Mouse (Mus musculus) liver, embryonic 14.5 days (tissue): ENCODE measurements around the gene Map4k2. TPM values are rescaled to one million over a fixed set of nuclear protein-coding genes. Genes with fewer than 3 reads are reported as not detected.

Experiments used
- ATAC-seq: fragments of 200-750 bp; cut with Nextera tagmentation; 2 replicates; pipeline ENCODE4 v1.8.0; 2017; ENCODE audit warnings: moderate number of reproducible peaks, mild to moderate bottlenecking, moderate library complexity; ENCODE audit not compliant: insufficient read depth
- DNase-seq, 3 experiments: peaks; one replicate each; pipeline ENCODE4 v3.0.0-alpha.2; 2012 to 2013; ENCODE audit warnings: low read depth in 3 of 3, low spot score in 3 of 3
- H3K27ac ChIP-seq: fragments of 300-500 bp; sonication (generic); 2 replicates; pipeline ENCODE4 v1.5.1; 2014; ENCODE audit warnings: moderate library complexity, mild to moderate bottlenecking, control low read depth, inconsistent platforms
- H3K27me3 ChIP-seq: fragments of 300-500 bp; sonication (generic); 2 replicates; pipeline ENCODE4 v1.6.1; 2014; ENCODE audit warnings: mild to moderate bottlenecking, low read length, moderate library complexity; ENCODE audit not compliant: control insufficient read depth, insufficient read depth
- H3K36me3 ChIP-seq: fragments of 300-500 bp; sonication (generic); replicated peaks from 2 replicates; pipeline ENCODE4 v1.6.1; 2014; ENCODE audit warnings: low read depth; ENCODE audit not compliant: control insufficient read depth, insufficient read depth
- H3K4me1 ChIP-seq, 2 experiments: fragments of 200-500 bp in 1 of 2; fragments of 300-500 bp in 1 of 2; sonication (generic) in 1 of 2; replicated peaks; 2 replicates each; pipeline ENCODE4 v1.6.1; 2012 to 2014; ENCODE audit warnings: antibody characterized with exemption in 1 of 2, inconsistent platforms in 1 of 2, low read length in 1 of 2; ENCODE audit not compliant: control insufficient read depth in 2 of 2, insufficient read depth in 2 of 2
- H3K4me2 ChIP-seq: fragments of 300-500 bp; sonication (generic); 2 replicates; pipeline ENCODE4 v1.6.1; 2014; ENCODE audit warnings: low read depth, mild to moderate bottlenecking, control low read depth, moderate library complexity
- H3K4me3 ChIP-seq, 2 experiments: fragments of 200-500 bp in 1 of 2; fragments of 300-500 bp in 1 of 2; sonication (generic) in 1 of 2; 2 replicates each; pipeline ENCODE4 v1.5.1; 2012 to 2014; ENCODE audit warnings: low read depth in 2 of 2, low read length in 2 of 2, mild to moderate bottlenecking in 2 of 2, control low read depth in 1 of 2, inconsistent platforms in 1 of 2, moderate library complexity in 1 of 2; ENCODE audit not compliant: insufficient read depth in 1 of 2
- H3K9ac ChIP-seq: fragments of 300-500 bp; sonication (generic); replicated peaks from 2 replicates; pipeline ENCODE4 v1.6.1; 2014; ENCODE audit warnings: mild to moderate bottlenecking, control low read depth, moderate library complexity
- H3K9me3 ChIP-seq: fragments of 300-500 bp; sonication (generic); 2 replicates; pipeline ENCODE4 v1.6.1; 2016; ENCODE audit warnings: low read length, mixed read lengths; ENCODE audit not compliant: control insufficient read depth
- CTCF ChIP-seq: IDR thresholded peaks from 2 replicates; pipeline ENCODE4 v1.5.1; 2016; ENCODE audit warnings: antibody characterized with exemption, low read depth, control low read depth
- EP300 ChIP-seq: IDR thresholded peaks from 2 replicates; pipeline ENCODE4 v1.6.1; 2016; ENCODE audit warnings: antibody characterized with exemption, low read depth
- WGBS: fragments of 180-500 bp; shearing (Covaris S2); extraction: QIAGEN DNeasy Blood & Tissue Kit; methylation state at CpG from one replicate; pipeline ENCODE4 v1.1.7; 2014; ENCODE audit not compliant: insufficient replicate concordance; 5-methylcytosine and 5-hydroxymethylcytosine counted together
- polyA plus RNA-seq, 2 experiments: library from polyadenylated mRNA; depleted of rRNA in 1 of 2; stranded (reverse) in 1 of 2; unstranded in 1 of 2; fragments of >200 nt; fragmentation: Nextera tagmentation in 1 of 2; extraction: Ambion mirVana in 1 of 2; gene quantifications; 2 replicates each; pipeline versions ENCODE4 v1.2.1 to v1.2.3; 2012 to 2014

Gene Map4k2
- polyA plus RNA-seq, 2 experiments: 3.0 to 17.6 TPM

DNA sequence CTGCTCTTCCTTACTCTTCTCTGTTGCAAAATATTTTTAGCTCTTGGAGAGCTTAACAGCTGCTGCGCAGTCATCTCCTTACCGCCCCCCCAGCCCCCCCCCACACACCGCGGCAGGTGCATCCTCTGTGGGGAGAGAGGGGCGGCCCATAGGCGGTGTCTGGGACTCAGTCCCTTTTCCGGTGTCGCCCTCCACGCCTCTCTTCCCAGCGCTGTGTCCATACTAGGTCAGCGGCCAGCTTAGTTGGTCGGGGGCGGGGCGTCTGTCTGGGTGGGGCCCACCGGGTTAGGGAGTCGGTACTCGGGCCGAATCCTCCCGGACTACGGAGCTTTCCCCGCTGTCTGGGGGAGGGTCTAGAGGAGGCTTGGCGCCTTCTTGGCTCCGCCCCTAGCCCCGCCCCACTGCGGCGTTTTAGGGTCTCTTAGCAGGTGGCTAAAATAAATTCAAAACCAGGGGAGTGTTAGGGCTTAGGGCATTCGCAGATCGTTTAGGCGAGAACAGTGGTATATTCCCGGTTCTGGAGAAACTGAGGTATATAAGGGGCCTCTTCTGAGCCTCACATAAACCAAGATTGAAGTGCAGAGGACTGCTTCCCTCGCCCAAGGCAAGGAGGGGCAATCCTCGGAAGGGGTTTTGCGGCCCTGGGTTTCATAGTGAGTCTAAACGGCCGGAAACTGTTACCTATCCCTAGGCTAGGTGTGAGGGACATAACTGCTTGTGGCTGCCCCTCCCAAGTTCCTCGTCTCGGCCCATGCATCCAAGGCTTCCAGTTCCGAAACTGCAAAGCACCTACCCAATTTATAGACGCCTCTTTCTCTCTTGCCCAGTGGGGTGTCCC lies 57.7 kb downstream of the Map4k2 start:
- H3K27me3 ChIP-seq: peaks cover 32% of the 10 kb centered on the region
- peaks cover 0 to 9% of the 10 kb centered on the region in 2 experiments; a peak in 2 of 4 replicates for H3K4me1 ChIP-seq
- H3K9ac ChIP-seq: peak overlapping the region; percentile 7; the same call in 1 of the 2 replicates
- H3K27ac ChIP-seq: no peak overlapping the region
- H3K4me3 ChIP-seq: peak overlapping the region; percentile 50 to 58
- ATAC-seq (peak; percentile 41), DNase-seq (no peak)
- H3K4me2 ChIP-seq: peak overlapping the region; percentile 79
- no peaks in the 10 kb centered on the region for H3K36me3 ChIP-seq
- H3K9me3 ChIP-seq: no peaks in the 10 kb centered on the region
- TF ChIP-seq CTCF (no peak), EP300 (no peak)
- WGBS: 2% methylated on average over 39 of the region's 39 CpGs

DNA sequence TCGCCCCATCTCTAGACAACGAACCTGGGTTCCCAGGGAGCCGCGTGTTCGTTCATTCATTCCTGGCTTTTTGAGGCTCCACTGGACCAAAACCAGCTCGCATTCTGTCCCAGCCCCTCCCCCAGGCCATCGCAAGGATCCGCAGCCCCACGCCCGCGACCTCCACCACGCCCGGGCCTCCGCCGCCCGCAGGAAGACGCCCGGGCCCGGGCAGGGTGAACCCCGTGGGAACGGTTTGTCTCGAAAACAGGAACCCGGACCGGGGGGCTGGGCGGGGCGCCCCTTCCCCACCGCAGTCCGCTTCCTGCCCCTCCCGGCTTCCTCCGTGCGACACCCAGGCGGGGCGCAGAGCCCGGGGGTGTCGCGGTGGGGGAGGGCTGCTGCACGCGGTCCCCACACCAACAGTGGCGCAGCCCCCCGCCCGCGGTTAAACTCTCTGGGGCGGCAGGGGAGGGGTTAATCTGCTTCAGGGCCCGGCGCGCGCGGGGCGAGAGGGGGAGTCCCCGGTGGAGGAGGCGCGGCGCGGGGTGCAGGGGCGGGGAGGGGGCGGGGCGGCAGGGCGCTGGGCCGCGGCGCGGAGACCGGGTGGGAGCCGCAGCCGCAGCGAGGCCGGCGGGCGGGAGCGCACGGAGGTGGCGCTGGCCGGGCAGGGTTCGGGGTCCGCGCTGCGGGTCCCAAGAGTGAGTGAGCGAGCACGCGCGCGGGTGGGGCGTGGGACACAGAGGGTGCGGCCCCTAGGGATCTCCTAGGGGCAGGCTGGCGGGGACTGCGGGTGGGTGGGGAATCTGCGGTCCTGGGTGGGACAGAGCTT lies 58.6 kb downstream of the Map4k2 start, which contains the start of gene Rasgrp2:
Gene Rasgrp2, plus strand, starts transcription at position 56 of the 811 bp plus-strand sequence.
- H3K36me3 ChIP-seq: no peaks in the 10 kb centered on the region
- no peak within 1 kb of the TSS for H3K27ac ChIP-seq
- peaks cover 0 to 9% of the 10 kb centered on the region in 2 experiments; a peak in 2 of 4 replicates for H3K4me1 ChIP-seq
- TF ChIP-seq EP300: no peak
- TF ChIP-seq CTCF: no peak
- no peaks in the 10 kb centered on the region for H3K9me3 ChIP-seq
- DNase-seq (no peak), ATAC-seq (peak; percentile 9; the same call in 1 of the 2 replicates)
- peak within 1 kb of the TSS; percentile 20 for H3K9ac ChIP-seq
- peak within 1 kb of the TSS; percentile 50 to 58 for H3K4me3 ChIP-seq
- peaks cover 32% of the 10 kb centered on the region for H3K27me3 ChIP-seq
- peak within 1 kb of the TSS; percentile 79 for H3K4me2 ChIP-seq
- WGBS: 1% methylated on average over 68 of the region's 87 CpGs

DNA sequence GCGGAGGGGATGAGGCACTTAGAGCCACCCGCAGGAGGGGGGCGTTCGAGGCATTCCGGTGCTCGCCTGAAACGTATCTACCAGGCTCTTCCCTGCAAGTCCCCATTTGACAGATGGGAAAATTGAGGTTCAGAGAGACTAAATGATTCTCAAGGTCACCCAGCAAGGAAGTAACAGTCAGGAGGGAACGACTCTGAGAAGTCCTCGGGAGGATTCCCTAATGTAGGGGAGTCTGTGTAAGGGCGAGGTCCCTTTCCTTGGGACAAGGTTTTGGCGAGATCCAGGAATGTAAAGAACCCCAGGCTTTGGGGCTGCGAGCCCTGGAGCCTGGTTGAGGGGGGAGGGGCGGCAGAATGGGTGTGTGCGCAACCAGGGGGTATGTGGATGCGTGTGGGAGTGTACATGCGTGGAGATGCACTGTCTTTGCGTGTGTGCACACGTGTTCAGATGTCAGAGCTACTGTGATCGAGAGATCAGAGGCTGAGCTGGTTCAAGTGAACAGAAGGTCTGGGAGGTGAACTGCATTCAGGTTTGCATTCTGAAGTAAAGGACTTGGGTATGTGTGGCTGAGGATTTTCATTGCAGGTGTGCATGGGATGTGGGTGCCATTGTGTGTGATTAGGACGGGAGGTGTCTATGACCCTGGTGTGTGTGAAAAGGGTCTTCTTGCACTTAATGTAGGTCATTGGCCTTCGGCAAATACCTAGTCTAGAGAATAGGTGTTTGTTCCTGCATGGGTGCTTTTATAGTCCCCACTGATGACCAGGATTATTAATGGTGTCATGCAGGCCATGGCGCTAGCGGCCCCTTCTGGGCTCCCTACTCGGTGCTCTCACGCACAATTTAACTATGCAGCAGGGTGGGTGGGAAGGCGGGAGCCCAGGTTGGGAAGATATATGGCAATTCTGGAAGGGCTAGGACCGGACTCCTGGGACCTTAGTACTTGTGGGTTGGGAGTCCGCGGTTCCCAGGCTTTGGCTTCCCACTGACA lies 59.5 kb downstream of the Map4k2 start:
- peak overlapping the region; percentile 31 to 58 for H3K4me3 ChIP-seq
- ATAC-seq (no peak), DNase-seq (no peak)
- H3K27ac ChIP-seq: no peak overlapping the region
- H3K9ac ChIP-seq: no peak overlapping the region
- peaks cover 0 to 9% of the 10 kb centered on the region in 2 experiments; a peak in 2 of 4 replicates for H3K4me1 ChIP-seq
- H3K27me3 ChIP-seq: peaks cover 32% of the 10 kb centered on the region
- WGBS: 1% methylated on average over 29 of the region's 29 CpGs
- H3K4me2 ChIP-seq: peak overlapping the region; percentile 79
- H3K9me3 ChIP-seq: no peaks in the 10 kb centered on the region
- H3K36me3 ChIP-seq: no peaks in the 10 kb centered on the region
- TF ChIP-seq EP300 (no peak), CTCF (no peak)

DNA sequence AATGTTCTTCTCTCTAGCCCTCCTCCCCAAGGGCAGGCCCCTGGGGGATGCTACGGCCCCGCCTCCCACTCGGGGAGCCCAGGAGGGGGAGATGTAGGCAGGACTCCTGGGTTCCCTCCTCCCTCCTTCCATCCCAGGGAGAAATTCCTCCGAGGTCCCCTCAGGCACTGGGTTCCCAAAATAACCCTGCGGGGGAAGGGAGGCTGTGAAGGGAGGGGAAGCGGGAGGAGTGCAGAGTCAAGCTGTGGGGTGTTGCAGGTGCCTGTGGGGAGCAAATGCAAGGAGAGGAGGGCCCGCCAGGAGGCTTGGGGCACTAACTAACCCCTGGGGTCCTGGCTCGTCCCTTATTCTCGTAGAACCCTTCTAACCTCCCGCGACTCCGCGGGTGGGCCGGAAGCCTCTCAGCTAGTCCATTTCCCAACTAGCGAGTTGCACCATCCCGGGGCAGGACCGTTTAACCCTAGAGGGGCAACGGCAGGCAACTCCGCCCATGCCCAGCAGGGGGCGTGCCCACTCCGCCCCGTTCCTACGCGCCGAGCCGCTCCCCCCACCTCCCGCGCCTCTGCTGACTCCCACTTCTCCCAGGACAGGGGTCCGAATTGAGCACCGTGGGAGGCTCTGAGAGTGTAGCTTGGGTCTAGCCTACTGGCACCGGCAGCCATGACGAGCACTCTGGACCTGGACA lies 60.3 kb downstream of the Map4k2 start:
- H3K4me1 ChIP-seq: peaks cover 0 to 9% of the 10 kb centered on the region in 2 experiments; a peak in 2 of 4 replicates
- H3K27ac ChIP-seq: no peak overlapping the region
- no peaks in the 10 kb centered on the region for H3K9me3 ChIP-seq
- no peak overlapping the region for H3K9ac ChIP-seq
- WGBS: 0% methylated on average over 27 of the region's 32 CpGs
- H3K4me2 ChIP-seq: peak overlapping the region; percentile 79
- H3K36me3 ChIP-seq: no peaks in the 10 kb centered on the region
- TF ChIP-seq EP300 (no peak), CTCF (peak; percentile 91)
- peak overlapping the region; percentile 36 to 58 for H3K4me3 ChIP-seq
- ATAC-seq: peak; percentile 59
- peak in 2 of 3 experiments; percentile 47 to 49 for DNase-seq
- H3K27me3 ChIP-seq: peaks cover 32% of the 10 kb centered on the region
